Mouse (Mus musculus) skeletal muscle tissue, adult 2 months (tissue): ENCODE measurements around the gene Trim80.
"Not testable (repeated sequence)": the region's sequence is repeated elsewhere in the genome, so short reads cannot be mapped to it uniquely, and the experiment has no call there.

ENCODE experiments used
- DNase-seq: peaks from one replicate; pipeline ENCODE4 v3.0.0-alpha.2; 2012; ENCODE audit warnings: low read depth, low spot score

The Trim80 gene

DNA sequence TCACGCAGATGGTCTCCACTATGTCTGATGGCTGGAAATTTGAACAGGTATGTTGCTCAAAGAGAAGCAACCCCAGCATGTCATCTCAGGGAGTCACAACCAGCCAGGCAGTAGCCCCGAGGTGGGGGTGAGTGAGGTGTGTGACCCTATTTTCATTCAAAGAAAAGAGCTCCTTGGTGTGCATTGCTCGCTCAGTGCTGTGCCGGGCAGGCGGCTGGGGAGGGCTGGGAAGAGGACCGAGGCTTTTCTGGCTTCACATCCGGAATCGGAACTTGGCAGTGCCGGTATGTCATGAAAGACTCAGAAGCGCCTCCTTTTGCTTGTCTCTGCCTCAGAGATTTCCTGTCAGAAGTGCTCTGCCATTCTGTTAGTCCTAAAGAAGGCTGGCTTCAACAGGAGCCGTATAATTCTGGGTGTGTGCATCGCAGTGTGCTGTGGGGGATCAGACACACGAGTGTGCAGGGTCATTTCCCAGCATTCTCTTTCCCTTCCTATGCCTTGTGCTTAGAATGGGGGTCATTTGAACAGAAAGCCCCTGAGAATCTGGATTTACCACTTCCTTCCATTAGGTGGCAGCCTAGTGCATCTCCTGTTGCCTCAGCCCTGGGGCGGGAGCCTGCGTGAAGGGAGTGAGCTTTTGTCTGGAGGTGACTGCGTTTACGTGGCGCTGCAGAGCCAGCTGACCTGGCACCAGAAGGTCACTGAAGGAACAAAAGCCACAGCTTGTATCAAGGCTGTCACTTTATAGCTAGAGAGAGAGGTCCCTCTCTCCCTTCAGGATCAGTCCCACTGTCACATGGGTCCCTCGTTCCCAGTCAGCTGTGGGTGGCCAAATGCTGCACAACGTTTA is 12.6 kb upstream of the Trim80 start:
- no peak for DNase-seq

DNA sequence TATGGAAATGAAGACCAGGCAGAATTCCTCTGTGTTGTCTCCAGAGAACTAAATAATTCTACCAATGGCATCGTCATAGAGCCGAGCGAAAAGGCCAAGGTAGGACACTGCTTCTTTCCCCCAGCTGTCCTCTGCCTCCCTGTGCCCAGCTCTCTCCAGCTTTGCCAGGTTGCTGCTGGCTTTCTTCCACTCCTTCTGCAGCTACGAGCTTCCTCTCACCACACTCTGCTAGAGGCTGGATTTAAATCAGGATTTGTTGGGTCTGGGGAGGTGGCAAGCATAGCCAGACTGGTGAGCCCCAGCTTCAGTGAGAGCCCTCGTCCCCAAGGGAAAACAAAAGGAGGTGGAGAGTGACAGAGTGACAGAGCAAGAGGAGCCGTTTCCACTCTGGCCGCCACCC is 11.0 kb upstream of the Trim80 start:
- no peak for DNase-seq

DNA sequence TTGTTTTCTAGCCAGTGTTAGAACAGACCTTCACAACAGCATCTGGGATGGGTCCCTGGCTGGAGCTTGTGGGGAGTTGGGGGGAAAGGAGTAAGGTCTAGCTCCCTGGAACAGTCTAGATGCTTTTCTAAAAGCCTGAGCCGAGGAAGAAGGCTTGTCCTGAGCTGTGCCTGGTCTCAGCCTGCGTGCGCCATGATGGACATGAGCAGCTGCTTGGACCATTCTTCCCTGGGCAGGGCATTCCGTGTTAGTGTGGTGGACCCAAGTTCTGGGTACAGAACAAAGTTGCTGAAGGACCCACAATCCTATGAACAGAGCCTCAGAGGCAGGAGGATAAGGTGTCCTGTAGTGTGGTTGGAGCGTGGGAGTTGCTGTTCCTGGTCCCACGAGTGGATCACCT is 9.8 kb upstream of the Trim80 start:
- DNase-seq: no peak

DNA sequence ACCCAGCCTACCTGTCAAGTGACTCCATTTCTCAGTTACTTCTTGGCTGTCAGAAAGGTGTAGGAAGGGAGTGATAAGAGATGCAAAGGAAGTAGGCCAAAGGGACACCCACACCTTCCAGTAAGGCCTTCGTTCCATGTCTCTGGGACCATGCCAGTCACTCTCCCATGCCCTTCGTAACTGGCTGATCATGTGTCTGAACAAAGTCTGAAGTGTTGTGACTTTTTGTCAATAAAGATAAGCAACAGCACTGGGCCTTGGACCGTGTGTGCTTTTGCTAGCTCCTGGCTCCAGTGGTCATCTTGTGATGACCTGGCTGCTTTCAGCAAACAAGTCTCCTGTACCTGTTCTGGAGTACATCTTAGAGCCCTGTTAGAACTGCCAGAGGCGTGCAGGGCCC is 7.5 kb upstream of the Trim80 start:
- no peak for DNase-seq

DNA sequence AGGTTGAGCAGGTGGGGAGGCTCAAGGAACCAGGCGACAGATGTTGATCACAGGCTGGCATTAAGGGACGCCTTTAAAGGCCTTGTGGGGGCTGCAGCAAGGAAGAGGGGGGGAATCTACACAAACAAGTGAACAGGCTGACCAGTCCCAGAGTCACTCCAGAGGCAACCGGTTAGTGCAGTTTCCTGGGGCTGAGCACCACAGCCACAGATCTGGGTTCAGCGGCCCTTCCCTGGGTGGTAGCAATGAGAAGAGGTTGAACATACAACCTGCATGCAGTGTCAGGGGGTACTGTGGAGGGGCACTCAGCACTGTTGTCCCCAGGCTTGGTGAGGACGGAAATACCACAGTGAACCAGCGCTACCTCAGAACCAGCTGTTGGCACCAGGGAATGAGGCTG is 7.0 kb upstream of the Trim80 start:
- DNase-seq: no peak

DNA sequence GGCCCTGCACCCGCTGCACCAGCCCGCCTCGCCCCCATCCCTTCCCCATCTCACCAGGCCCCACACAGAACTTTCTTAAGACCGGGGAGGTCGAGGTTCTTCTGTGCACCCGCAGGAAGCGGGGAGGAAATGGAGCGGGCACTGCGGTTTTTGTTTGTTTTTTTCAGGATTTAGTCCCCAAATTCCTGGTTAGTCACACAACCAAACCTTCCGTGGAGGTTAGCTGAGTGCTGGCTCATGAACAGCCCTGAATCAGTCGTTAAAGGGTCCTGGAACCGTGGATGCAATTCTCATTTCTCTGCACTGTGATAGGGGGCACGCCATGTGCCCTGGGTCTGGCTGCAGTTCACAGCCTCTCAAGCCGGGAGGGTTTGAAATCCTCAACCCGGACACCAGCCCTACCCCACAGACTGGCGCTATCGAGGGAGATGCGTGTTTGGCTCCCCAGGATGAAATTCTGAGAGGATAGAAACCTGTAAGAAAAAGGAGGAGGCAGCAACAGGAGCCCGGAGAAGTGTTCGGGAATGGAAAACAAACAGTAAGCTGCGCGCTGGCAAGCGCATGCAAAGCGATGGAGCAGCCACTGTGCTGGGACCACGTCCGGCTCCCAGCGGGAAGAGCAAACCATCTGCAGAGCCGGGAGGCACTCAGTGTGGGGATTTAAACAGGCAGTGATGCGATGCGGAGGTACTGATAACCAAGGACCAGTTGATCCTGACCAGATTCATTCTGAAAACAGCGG is 4.6 kb upstream of the Trim80 start:
- DNase-seq: no peak

DNA sequence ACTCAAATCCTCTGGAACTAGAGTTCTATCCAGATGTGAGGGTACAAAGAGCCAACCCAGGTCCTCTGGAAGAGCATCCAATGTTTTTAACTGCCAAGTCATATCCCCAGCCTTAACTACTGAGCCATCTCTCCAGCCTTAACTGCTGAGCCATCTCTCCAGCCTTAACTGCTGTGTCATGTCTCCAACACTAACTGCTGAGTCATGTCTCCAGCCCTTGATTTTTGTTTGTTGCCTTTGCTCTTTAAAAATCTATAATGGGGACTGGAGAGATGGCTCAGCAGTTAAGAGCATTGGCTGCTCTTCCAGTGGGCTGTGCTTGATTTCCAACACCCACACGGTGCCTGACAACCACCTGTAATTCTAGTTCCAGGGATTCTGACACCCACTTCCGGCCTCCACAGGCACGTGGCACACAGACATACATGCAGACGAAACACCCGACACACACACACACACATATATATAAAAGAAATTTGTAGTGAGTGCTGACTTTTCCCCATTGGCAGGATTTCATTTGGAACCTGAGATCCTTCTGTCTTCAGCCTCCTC is 2.7 kb upstream of the Trim80 start:
- DNase-seq: no peak

DNA sequence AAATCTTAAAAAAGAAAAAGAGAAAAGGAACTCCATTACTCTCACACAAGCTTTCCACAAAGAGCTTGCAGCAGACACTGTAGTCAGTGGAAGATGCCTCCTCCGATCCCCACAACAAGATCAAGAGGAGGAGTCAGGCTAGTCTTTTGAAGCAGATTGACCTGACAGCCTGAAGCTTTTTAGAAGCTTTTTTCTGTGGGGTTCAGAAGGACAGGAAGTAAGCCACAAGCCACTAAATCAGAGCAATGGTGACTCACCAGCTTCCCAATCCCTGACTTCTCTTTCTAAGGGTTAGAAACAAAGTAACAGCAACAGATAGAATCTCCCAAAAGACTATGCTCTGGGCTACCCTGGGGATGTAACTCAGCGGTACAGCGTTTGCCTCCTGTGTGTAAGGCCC is 1.0 kb upstream of the Trim80 start:
- DNase-seq: no peak

DNA sequence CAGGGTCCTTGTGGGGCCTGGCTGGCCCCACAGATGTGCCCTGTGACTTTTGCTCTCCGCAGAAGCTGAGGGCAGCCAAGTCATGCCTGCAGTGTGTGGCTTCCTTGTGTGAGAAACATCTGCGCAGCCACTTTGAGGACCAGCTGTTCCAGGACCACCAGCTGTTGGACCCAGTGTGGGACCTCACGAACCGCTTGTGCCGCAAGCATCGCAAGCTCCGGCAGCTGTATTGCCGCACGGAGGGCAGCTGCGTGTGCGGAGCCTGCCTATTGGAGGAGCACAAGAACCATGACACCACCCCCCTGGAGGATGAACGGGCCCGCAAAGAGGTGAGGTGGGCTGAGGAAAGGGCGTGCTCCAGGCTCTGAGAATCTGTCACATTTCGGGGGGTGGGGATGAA is 1.1 kb downstream of the Trim80 start:
- no peak for DNase-seq

DNA sequence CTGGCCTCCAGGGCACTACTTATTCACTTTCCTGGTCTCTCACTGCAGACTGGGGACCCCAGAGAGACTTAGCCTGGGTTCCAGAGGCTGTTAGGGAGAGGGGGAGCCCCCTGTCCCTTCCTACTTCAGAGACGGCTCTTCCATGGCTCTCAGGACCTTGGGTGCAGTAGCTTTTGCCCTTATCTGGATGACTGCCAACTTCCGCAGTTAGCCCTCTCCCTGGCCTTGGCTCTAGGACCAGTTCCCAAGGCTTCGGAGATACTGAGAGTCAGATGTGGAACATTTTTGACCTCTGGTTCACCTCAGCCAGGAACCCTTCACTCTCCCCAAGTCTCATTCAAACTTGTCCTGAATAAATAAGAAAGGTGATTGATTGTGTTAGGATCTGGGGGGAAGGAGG is 6.6 kb downstream of the Trim80 start:
- DNase-seq: no peak

DNA sequence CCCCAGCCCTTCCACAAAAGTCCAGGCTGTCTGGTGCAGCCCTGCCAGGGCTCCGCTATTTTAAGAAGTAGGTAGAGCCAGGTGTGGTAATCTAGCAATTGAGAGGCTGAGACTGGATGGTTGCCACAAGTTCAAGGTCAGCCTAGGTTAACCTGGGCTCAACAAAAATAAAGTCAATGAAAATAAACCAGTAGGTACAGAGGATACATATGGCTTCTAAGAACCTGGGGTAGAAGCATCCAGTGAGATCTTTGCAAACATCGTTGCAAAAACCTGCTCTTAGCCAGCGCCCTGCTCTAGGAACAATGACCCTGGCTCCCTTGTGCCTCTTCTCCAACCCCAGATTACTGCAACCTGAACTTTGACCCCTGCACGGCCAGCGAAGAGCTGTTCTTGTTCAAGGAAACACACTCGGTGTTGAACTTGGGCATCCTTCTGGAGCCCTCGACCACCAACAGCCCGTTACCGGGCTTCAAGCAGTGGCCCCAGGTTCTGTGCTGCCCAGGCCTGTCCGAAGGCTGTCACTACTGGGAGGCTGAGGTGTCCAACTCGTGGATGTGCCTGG is 7.1 kb downstream of the Trim80 start:
- DNase-seq: no peak

DNA sequence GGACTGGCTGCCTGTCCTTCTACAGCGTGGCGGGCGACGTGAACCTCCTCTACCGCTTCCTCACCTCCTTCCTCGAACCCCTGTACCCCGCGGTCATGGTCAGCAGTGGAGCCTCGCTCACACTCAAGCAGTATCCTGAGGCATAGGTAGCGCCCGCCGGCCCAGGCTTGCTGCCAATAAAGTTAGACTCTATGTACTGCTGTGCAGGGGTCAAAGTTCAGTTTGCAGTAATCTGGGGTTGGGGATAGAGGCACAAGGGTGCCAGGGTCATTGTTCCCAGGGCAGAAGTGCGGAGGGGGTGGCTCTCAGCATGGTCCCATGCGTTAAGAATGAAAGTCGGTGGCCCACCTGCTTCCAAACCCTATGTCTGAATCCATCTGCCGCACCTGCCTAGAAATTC is 7.7 kb downstream of the Trim80 start:
- no peak for DNase-seq

DNA sequence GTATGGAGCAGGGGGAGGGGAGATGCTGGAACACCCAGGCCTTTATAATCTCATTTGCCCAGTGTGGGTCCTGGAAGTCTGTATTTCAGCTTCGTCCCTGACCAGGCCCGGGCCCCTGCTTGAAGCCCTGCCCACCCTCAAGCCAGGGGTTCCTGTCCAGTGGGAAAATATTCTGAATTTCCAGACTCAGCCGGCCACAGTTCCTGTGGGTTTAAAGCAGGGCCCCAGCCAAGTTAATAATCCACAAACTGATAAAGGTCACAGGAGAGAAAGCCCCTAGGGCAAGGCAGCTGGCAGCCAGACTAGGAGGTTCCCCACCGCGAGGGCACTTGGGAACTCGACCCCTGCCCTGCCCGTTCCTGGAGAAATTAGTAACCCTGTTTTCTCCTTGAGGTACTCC is 8.7 kb downstream of the Trim80 start:
- DNase-seq: no peak

DNA sequence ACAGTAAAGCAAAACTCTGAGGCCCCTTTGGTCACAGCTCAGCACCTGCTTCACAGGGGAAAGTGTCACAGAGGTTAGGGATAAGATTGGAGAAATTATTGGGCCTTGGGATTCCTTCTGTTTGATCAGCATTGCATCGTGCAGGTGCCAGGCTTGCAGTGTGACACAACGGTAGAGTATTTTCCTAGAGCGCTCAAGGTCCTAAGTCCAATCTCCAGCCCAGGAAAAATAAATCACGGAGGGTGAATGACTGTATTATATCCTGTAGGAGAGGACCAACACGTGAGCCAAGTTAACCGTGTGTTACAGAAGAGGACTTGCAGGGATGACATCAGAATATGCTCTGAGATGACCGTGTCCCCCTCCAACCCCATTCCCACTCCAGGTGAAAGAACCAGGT is 9.8 kb downstream of the Trim80 start:
- no peak for DNase-seq

DNA sequence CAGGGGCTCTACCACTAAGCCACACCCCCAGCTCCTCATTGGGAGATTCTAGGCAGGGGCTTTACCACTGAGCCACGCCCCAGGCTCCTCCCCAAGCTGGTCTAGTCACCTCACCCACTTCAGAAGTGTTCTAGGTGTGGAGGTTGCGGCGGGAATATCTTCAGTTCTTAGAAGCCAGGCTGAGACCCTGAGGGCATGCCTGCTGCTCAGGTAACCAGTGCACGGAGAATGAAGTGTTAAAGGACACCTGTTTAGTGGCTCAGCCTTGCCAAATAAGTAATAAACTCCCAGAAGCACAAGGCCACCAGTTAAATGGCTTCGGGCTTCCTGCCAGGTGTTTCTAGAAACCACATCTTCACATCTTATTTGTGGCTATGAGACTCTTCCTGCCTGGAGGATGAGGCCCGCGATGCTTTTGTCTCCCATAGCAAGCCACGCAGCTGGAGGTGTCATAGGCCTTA is 11.5 kb downstream of the Trim80 start:
- DNase-seq: no peak

DNA sequence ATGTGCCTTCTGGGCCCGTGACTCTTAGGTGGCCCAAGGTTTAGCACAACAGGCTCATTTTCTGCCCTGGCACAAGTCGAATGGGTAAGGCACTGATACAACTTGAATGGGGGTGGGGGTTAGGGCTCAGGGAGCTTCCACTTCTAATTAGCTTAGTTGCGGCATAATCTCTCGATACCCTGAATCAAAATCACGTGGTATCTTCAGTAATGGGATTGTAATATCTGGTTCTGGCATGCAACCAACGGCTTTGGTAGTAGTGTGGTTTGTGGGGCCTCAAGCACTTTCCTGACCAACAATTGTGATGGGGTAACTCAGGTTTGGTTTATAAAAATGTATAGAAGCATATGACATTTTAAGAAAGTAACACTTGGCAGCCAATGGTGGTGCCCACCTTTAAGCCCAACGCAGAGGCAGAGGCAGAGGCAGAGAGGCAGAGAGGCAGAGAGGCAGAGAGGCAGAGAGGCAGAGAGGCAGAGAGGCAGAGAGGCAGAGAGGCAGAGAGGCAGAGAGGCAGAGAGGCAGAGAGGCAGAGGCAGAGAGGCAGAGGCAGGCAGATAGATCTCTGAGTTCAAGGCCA is 12.0 kb downstream of the Trim80 start:
- DNase-seq: no peak

DNA sequence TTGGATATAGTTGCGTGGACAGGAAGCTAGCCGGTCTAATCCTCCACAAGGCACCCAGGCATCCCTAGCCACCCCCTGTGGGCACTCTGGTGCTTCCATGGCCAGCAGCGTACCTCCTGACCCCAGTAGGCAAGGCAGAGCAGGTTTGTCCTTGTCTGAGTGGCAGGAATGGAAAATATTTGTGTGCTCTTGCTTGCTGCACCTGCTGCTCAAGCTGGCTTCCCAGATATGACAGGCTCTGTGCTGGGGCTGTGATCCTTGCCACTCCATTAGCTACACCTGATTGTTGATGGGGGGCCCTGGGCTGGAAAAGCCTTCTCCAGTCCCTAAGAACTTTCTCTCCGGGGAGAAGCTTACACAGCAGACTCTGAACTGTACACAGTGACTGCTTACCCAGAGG is 13.0 kb downstream of the Trim80 start:
- no peak for DNase-seq

DNA sequence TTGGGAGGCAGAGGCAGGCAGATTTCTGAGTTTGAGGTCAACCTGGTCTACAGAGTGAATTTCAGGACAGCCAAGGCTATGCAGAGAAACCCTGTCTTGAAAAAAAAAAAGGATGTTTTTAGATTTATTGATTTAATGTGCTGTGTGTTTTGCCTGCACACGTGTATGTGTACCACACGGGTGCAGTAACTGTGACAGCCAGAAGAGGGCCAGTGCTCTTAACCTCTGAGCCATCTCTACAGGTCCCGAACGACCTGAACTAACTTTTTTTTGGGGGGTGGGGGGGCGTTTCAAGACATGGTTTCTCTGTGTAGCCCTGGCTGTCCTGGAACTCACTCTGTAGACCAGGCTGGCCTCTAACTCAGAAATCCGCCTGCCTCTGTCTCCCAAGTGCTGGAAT is 14.5 kb downstream of the Trim80 start:
- not testable (repeated sequence) for DNase-seq

DNA sequence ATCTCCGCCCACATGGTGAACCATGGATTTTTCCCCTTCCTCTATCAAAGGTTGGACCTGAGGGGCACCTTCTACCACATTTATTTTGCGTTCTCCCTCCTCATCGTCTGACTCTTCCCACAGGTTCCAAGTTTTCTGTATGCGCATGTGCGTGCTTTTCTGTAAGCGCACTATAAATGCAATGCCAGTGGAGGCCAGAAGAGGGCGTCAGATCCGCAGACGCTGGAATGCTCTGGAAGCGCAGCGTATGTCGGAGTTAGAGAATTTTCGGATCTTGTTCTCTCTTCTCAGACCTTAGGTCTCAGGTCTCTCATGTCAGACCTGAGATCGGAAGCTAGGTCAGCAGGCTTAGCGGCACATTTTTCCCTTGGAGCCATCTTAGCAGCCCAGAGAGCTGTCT is 15.3 kb downstream of the Trim80 start:
- DNase-seq: no peak

DNA sequence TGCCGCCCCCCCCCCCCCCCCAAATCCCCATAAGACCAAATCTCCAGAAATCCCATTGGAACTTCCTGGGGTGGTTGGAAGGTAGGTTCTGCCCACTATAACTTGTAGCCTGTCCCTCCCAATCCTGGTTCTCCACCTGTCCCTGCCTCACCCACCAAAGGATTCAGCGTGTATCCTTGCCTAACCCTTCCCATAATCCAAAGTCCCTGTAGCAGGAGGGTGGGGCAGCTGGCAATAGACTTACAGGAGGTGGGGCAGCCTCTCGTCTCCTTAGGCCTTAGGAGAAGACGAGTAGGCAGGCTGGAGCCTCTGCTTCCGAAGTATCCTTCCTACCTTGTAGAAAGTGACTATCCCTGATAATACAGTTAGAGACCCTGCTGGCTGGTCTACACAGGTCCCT is 15.8 kb downstream of the Trim80 start:
- DNase-seq: no peak

DNA sequence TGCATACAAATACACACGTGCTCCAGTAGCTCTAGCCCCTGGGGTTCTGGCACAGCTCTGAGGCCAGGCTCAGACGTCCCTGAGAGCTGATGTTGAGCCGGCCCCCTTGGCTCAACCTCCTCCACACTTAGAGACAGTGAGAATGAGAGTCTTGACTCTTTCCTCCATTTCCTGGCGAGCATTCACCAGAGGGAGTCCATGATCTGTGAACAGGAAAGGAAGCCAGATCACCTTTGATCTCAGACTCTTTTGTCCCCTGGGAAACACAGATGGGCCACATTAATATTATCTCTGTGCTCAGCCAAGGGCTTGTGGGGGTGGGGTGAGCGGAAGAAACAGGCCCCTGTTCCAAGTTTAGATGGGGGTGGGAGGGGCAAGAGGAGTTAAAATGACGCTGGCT is 17.1 kb downstream of the Trim80 start:
- no peak for DNase-seq

DNA sequence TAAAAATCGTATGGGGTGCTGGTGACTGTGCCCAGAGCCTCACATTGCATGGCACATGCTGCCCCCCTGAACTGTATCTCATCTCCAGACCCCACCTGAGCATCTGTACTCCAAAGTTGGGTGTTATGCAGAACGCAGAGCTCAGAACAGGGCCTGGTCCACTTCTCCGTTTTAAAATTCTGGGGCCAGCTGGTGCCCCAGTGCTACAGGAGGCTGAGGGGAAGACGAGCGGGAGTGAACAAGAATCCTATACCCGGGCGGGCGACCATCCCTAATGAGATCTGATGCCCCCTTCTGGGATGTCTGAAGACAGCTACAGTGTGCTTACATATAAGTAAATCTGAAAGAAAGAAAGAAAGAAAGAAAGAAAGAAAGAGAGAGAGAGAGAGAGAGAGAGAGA is 20.6 kb downstream of the Trim80 start:
- no peak for DNase-seq
